ENCODE assay signal across 7 mouse cellular contexts in genomic region chr4:33031195-33031960, GRCm38 (mm10). TPM values are rescaled to one million over a fixed set of nuclear protein-coding genes. Genes with fewer than 3 reads are reported as not detected.
DNase-seq lines count a peak whose midpoint lies in the region; ATAC-seq and TF ChIP-seq lines count a peak whose summit lies in the region.

Gene Ube2j1 (plus strand): TSS chr4:33031416.

- H3K27ac ChIP-seq in embryonic facial prominence, embryonic 12.5 days: peak within 1 kb of the TSS; percentile 90
- H3K27ac ChIP-seq in kidney, adult 2 months (ENCODE audit: insufficient read depth, low read depth, low read length): peak within 1 kb of the TSS; percentile 86
- peak within 1 kb of the TSS; percentile 94 for H3K27ac ChIP-seq in limb, embryonic 12.5 days
- peak within 1 kb of the TSS; percentile 99 for H3K27ac ChIP-seq in midbrain, embryonic 15.5 days
- H3K27ac ChIP-seq in spleen, adult 2 months (ENCODE audit: insufficient read depth, low read length): peak within 1 kb of the TSS; percentile 92

- peak; percentile 91 for DNase-seq in adrenal gland, postnatal 25 days
- peak; percentile 87 to 95 for DNase-seq in heart, adult 18-20 months
- peak; percentile 94 for DNase-seq in kidney, adult 2 months
- DNase-seq in spleen, adult 2 months (ENCODE audit: low read depth in 1 of 2, low spot score in 2 of 2): peak; percentile 62 to 79

- peaks cover 11% of the 10 kb centered on the region for H3K36me3 ChIP-seq in embryonic facial prominence, embryonic 12.5 days
- no peaks in the 10 kb centered on the region for H3K36me3 ChIP-seq in kidney, adult 2 months (ENCODE audit: control insufficient read depth, insufficient read depth, low read length)
- peaks cover 27% of the 10 kb centered on the region for H3K36me3 ChIP-seq in limb, embryonic 12.5 days
- peaks cover 9% of the 10 kb centered on the region for H3K36me3 ChIP-seq in midbrain, embryonic 15.5 days (replicated peaks)
- H3K36me3 ChIP-seq in spleen, adult 2 months (ENCODE audit: control insufficient read depth, insufficient read depth, low read length): peaks cover 4% of the 10 kb centered on the region

- H3K27me3 ChIP-seq in embryonic facial prominence, embryonic 12.5 days: no peaks in the 10 kb centered on the region
- H3K27me3 ChIP-seq in kidney, adult 2 months (replicated peaks; ENCODE audit: control insufficient read depth, insufficient read depth, low read length): no peaks in the 10 kb centered on the region
- no peaks in the 10 kb centered on the region for H3K27me3 ChIP-seq in limb, embryonic 12.5 days
- H3K27me3 ChIP-seq in midbrain, embryonic 15.5 days (replicated peaks): no peaks in the 10 kb centered on the region
- H3K27me3 ChIP-seq in spleen, adult 2 months (ENCODE audit: control insufficient read depth, insufficient read depth, low read length): no peaks in the 10 kb centered on the region; the same call in 1 of the 2 replicates

- H3K9ac ChIP-seq in embryonic facial prominence, embryonic 12.5 days: peak within 1 kb of the TSS; percentile 78
- H3K9ac ChIP-seq in limb, embryonic 12.5 days (replicated peaks): peak within 1 kb of the TSS; percentile 95
- peak within 1 kb of the TSS; percentile 94 for H3K9ac ChIP-seq in midbrain, embryonic 15.5 days

- peak; percentile 97 for ATAC-seq in embryonic facial prominence, embryonic 12.5 days (ENCODE audit: insufficient number of reproducible peaks, insufficient read depth, low FRiP score, low TSS enrichment)
- ATAC-seq in limb, embryonic 12.5 days (ENCODE audit: insufficient number of reproducible peaks, insufficient read depth, low FRiP score, low TSS enrichment, low read depth): peak; percentile 94
- ATAC-seq in midbrain, embryonic 15.5 days (replicated peaks): peak; percentile 98

- peak within 1 kb of the TSS; percentile 78 for H3K4me3 ChIP-seq in embryonic facial prominence, embryonic 12.5 days
- H3K4me3 ChIP-seq in kidney, adult 2 months (ENCODE audit: insufficient read depth, low read depth, low read length): peak within 1 kb of the TSS; percentile 100
- peak within 1 kb of the TSS; percentile 79 for H3K4me3 ChIP-seq in limb, embryonic 12.5 days (replicated peaks)
- peak within 1 kb of the TSS; percentile 76 for H3K4me3 ChIP-seq in midbrain, embryonic 15.5 days
- H3K4me3 ChIP-seq in spleen, adult 2 months (ENCODE audit: extremely low read depth, insufficient read depth, insufficient read length): peak within 1 kb of the TSS; percentile 75

- H3K4me2 ChIP-seq in embryonic facial prominence, embryonic 12.5 days (replicated peaks): peak within 1 kb of the TSS; percentile 58
- peak within 1 kb of the TSS; percentile 59 for H3K4me2 ChIP-seq in limb, embryonic 12.5 days
- peak within 1 kb of the TSS; percentile 72 for H3K4me2 ChIP-seq in midbrain, embryonic 15.5 days

- TF ChIP-seq CTCF in kidney, adult 2 months (conservative IDR thresholded peaks at IDR 0.05; ENCODE audit: insufficient read depth, insufficient read length, low read depth, low read length): no peak
- TF ChIP-seq CTCF in spleen, adult 2 months (IDR thresholded peaks at IDR 0.05; ENCODE audit: extremely low read depth, insufficient read depth, insufficient read length, insufficient replicate concordance): no peak

- WGBS in embryonic facial prominence, embryonic 12.5 days: under 1% methylated on average over 121 of the region's 123 CpGs
- WGBS in kidney, adult 2 months: under 1% methylated on average over 120 of the region's 123 CpGs
- under 1% methylated on average over 106 of the region's 123 CpGs for WGBS in limb, embryonic 12.5 days
- WGBS in midbrain, embryonic 15.5 days: under 1% methylated on average over 93 of the region's 123 CpGs
- WGBS in spleen, adult 2 months: under 1% methylated on average over 104 of the region's 123 CpGs

- H3K4me1 ChIP-seq in embryonic facial prominence, embryonic 12.5 days: peaks cover 11% of the 10 kb centered on the region
- H3K4me1 ChIP-seq in kidney, adult 2 months (ENCODE audit: control insufficient read depth, insufficient read depth, low read length): peaks cover 9% of the 10 kb centered on the region; the same call in 1 of the 2 replicates
- H3K4me1 ChIP-seq in limb, embryonic 12.5 days (replicated peaks): peaks cover 5% of the 10 kb centered on the region; the same call in 1 of the 2 replicates
- H3K4me1 ChIP-seq in midbrain, embryonic 15.5 days: peaks cover 25% of the 10 kb centered on the region
- peaks cover 8% of the 10 kb centered on the region for H3K4me1 ChIP-seq in spleen, adult 2 months (ENCODE audit: control insufficient read depth, insufficient read depth, insufficient read length)

- peak; percentile 27 for TF ChIP-seq POLR2A in kidney, adult 2 months (IDR thresholded peaks at IDR 0.05; ENCODE audit: low read depth, low read length)
- TF ChIP-seq POLR2A in spleen, adult 2 months (IDR thresholded peaks at IDR 0.05; ENCODE audit: low read depth, low read length): peak; percentile 53

- no peaks in the 10 kb centered on the region for H3K9me3 ChIP-seq in embryonic facial prominence, embryonic 12.5 days
- no peaks in the 10 kb centered on the region; the same call in 1 of the 2 replicates for H3K9me3 ChIP-seq in limb, embryonic 12.5 days
- H3K9me3 ChIP-seq in midbrain, embryonic 15.5 days: 0 out of 2 replicates have a peak, but pooled peaks cover 2% of the 10 kb centered on the region

RNA-seq across cellular contexts. Expression of gene Ube2j1, which starts in this region (rescaled TPM):
- total RNA-seq in adrenal gland, postnatal 25 days (2021): 59.8 and 61.4 TPM in 2 replicates
- 36.2 and 39.7 TPM in 2 replicates for polyA plus RNA-seq in embryonic facial prominence, embryonic 12.5 days (2016; fragmentation: Nextera tagmentation; extraction: Ambion mirVana)
- 10 to 100 TPM; 38.7 to 43.1 TPM for total RNA-seq in heart, adult 18-20 months (2021)
- 15.8 and 19.1 TPM in 2 replicates for polyA plus RNA-seq in kidney, adult 2 months (2012; rRNA removed)
- 38.1 and 38.5 TPM in 2 replicates for polyA plus RNA-seq in limb, embryonic 12.5 days (2016; fragmentation: Nextera tagmentation; extraction: Ambion mirVana)
- polyA plus RNA-seq in midbrain, embryonic 15.5 days (2015; fragmentation: Nextera tagmentation; extraction: Ambion mirVana): 58.1 and 60.6 TPM in 2 replicates
- polyA plus RNA-seq in spleen, adult 2 months (2012; rRNA removed): 15.0 and 16.3 TPM in 2 replicates

Comparison
In these comparisons a context has a peak if more than half of its experiments do, and no peak if none do; other contexts are left out.
1. Peak in every context shown above with its lines: DNase-seq, ATAC-seq, H3K4me3 ChIP-seq and H3K27ac ChIP-seq.